Mouse (Mus musculus): ENCODE data around the gene Btnl10.

Btnl10 gene

DNA sequence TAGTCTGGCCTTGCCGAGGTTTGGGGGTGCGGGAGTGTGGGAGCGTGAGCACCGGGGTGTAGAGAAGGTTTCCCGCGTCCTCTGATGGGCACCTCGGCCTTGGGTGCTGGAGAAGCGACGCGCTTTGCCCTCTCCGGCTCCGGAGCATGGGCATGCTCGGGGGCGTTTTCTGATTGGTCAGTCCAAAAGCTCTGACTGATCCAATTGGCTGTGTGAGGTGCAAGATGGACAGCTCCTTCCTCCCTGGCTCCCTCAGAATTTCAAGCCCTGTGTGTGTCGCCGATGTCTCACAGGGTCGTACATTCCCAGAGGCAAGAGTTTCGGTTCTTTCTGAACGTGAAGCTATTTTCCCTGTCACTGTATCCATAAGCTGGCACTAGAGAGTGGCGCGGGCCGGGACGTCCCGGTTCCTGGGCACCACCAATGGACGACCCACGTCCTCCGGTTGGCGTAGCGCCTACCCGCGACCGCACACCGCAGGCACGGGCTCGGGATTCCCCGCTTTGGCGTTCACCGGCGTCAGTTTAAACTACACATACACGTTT, 42.3 kb downstream of the Btnl10 start:
- DNase-seq, result peak; percentile 91

DNA sequence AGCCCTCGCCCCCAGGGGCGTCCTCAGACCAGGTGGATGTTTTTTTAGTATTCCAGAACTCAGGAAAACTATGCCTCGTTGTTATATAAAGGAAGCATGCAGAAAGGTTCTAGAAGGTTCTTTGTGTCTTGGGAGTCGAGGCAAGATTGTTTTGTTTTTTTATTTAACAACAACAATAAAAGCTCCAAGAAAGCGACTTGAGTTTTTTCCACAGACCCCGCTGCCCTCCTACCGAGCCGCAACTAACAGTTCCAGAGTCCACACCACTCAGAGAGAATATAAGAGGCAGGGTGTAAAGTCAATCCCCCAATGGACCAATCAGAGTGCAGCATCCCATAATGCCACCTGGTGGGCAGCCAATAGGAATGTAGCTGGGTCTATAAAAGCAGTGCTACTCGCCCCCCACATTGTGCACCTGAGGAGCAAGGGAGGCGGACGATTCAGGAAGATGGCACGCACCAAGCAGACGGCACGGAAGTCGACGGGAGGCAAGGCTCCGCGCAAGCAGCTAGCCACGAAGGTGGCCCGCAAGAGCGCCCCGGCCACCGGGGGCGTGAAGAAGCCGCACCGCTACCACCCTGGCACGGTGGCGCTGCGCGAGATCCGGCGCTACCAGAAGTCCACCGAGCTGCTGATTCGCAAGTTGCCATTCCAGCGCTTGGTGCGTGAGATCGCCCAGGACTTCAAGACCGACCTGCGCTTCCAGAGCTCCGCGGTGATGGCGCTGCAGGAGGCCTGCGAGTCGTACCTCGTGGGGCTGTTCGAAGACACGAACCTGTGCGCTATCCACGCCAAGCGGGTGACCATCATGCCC, 43.9 kb downstream of the Btnl10 start:
- DNase-seq, result no peak

GRCm38 (mm10) chr11:58963543-58963942, 45.8 kb downstream of the Btnl10 start:
- DNase-seq, result peak; percentile 60

- DNase-seq, result no peak
Measured at GRCm38 (mm10) chr11:58964216-58964615, 46.5 kb downstream of the Btnl10 start.

DNA sequence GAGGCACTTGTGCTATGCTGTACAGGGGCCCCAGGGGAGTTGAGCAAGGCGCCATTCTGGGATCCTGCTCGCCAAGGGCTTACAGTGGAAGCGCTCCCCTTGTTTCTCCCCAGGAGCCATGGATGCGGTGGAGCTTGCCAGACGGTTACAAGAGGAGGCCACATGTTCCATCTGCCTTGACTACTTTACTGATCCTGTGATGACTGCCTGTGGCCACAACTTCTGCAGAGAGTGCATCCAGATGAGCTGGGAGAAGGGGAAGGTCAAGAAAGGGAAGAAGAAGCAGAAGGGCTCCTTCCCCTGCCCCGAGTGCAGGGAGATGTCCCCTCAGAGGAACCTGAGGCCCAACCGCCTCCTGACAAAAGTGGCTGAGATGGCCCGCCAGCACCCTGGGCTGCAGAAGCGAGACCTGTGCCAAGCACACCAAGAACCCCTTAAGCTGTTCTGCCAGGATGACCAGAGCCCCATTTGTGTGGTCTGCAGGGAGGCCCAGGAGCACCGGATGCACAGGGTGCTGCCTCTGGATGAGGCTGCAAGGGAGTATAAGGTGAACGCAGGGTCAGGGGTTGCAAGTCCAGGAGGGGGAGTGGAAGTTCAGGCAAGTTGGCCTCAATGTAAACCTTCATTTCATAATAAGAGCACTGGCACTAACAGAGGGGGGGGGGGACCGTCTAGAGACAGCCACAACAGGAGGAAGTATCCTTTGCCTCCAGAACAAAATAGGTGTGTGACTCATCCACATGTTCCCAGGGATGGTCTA, 47.5 kb downstream of the Btnl10 start:
- no peak for DNase-seq

DNA sequence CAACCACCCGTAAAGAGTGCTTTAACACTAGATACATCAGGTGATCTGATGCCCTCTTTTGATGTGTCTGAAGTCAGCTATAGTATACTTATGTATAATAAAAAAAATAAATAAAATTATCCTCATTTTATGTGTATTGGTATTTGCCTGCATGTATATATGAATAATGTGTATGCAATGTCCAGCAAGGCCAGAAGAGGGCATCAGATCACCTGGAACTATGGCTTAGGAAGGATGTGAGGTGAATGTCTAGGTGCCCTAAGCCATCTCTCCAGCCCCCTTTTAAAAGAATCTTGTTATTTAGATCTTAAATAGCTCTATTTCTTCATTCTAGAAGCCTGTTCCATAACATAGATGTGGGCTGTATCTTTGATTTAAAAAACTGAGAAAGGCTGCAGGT, 49.6 kb downstream of the Btnl10 start:
- DNase-seq, result no peak

DNA sequence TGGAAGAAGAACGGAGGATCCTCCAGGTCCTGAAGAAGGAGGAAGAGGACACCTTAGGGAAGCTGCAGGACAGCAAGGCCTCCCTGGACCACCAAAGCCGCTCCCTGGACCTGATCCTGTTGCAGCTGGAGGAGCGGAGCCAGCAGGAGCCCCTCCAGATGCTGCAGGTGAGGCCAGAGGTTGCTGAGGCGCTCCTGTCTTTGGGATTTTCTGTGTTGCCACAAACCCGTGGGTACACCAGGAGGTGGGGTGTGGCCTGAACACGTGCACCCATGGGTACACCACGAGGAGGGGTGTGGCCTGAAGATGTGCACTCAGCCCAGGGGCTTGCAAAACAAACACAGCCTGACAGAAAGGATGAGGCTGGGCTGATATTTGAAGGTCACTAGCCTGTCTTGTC, 50.8 kb downstream of the Btnl10 start:
- DNase-seq, result no peak

GRCm38 (mm10) chr11:58969027-58969426, 51.3 kb downstream of the Btnl10 start:
- DNase-seq, result no peak

GRCm38 (mm10) chr11:58969659-58970058, 52.0 kb downstream of the Btnl10 start:
- no peak for DNase-seq

DNA sequence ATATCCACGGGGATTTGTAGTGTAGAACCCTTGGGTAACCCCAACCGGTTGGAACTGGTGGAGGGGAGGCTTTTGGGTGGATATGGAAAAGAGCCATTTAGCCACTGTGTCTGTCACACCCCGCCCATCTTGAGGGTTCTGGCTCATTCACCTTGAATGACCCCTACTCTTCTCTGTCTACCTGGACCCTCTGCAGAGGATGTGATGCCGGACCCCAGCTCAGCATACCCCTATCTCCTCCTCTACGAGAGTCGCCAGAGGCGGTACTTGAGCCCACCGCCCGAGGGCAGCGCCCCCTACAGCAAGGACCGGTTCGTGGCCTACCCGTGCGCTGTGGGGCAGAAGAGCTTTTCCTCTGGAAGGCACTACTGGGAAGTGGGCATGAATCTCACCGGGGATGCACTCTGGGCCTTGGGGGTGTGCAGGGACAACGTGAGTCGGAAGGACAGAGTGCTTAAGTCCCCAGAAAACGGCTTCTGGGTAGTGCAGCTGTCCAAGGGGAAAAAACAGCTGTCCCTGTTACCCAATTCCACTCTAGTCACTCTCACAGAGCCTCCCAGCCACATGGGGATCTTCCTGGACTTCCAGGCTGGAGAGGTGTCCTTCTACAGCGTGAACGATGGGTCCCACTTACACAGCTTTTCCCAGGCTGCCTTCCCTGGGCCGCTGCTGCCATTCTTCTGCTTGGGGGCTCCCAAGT, 53.3 kb downstream of the Btnl10 start:
- no peak for DNase-seq

DNA sequence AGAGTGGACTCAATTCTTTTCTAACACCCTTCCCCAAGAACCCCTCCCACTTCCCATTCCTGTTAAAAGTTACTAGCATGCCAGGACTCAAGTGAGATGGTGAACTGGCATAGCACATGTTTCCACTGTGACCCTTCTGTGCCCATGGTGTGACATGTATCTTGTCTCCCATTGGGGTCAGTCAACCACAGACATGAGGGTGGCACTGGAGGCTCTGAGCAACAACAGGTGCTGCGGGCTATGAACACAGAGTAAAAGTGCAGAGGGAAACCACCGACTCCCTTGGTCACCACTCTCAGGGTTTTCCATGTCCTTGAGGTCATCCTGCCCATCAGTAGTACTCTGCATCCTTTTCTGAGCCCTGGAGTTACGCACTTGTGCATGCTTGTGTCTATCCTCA, 54.1 kb downstream of the Btnl10 start:
- no peak for DNase-seq

DNA sequence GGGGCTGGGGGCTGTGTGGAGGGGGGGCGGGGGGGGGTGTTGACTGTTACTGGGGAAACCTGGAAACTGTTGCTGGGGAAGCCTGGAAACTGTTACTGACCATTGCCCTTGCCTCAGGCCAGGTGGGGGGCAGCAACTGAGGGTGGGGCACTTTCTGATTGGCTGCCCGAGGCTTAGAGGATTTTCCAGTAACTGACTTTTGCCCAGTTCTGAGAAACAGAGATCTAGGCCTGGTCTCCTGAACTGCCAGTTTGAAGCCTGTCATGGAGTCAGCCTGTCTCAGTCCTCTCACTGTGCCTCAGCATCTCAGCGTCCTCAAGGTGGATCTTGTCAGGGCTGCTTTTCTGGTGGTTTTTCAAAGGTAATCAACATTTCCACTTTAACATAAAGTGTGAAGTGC, 56.7 kb downstream of the Btnl10 start:
- no peak for DNase-seq
